Mouse (Mus musculus) cerebellum, postnatal 36 days (tissue): ENCODE results near the gene Ctss.
"Not testable (repeated sequence)": the region's sequence is repeated elsewhere in the genome, so short reads cannot be mapped to it uniquely, and the experiment has no call there.

Experiments used
- DNase-seq, 2 experiments: peaks; one replicate each; pipeline ENCODE4 v3.0.0; 2021 to 2022; ENCODE audit warnings: mixed read lengths in 2 of 2

Ctss gene

GRCm38 (mm10) chr3:95538936-95539335, 12.3 kb downstream of the Ctss start:
- DNase-seq, result no peak

DNA sequence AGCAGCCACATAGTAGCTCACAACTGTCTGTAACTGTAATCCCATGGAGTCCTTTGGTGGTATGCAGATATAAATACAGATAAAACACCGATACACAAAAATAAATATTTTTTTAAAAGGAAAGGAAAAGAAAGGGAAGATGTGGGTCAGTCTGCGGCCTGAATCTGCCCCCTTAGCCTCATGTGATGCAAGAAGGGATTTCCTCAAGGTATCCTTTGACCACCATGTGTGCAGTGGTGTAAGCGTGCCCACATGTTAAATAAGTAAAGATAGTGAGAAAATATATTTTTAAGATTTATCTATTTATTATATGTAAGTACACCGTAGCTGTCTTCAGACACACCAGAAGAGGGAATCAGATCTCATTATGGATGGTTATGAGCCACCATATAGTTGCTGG, 13.3 kb downstream of the Ctss start:
- no peak for DNase-seq

DNA sequence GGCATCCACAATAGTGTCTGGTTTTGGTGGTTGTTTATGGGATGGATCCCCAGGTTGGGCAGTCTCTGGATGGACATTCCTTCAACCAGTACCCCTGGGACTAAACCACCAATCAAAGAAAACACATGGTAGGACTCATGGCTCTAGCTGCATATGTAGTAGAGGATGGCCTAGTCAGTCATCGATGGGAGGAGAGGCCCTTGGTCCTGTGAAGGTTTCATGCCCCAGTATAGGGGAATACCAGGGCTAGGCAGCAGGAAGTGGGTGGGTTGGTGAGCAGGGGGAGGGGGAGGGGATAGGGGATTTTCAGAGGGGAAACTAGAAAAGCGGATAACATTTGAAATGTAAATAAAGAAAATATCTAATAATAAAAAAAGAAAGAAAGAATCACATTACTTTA, 14.6 kb downstream of the Ctss start:
- DNase-seq, result not testable (repeated sequence)

- DNase-seq, result no peak
These were observed 15.6 kb downstream of the Ctss start for GRCm38 (mm10) chr3:95542171-95542570.

- no peak for DNase-seq
These were observed 16.4 kb downstream of the Ctss start for GRCm38 (mm10) chr3:95542981-95543380.

DNA sequence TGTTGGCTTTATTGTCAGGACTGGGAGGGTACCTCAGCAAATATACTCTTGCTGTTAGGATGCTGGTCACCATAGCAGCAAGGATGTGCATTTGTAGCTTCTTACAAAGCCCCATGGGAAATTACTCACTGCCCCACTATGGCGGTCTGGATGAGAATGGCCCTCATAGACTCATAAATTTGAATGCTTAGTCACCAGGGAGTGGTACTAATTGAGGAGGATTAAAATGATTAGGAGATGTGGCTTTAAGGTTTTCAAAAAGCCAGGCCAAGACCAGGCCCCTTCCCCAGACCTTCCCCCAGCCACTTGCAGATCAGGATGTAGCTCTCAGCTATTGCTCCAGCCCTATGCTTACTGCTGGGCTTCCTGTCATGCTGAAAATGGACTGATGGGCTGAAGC, 23.6 kb downstream of the Ctss start:
- no peak for DNase-seq

DNA sequence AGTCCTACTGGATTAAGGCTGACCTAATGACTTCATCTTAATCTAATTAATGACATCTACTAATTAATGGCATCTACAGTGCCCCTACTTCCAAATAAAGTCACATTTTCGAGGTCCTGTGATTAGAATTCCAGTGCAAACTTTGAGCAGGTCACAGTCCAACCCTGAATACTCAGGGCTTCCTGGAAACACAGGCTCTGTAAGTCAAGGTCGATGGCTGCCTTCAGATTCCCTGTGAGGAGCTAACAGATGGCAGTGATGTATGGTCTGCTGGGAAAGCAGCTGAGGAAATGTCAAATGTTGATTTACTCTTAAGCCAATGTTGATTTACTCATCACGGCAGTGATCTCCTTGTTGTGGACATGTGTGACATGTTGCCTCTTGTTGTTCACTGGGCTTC, 27.4 kb downstream of the Ctss start:
- no peak for DNase-seq

GRCm38 (mm10) chr3:95559437-95559836, 32.9 kb downstream of the Ctss start, which contains the start of gene Hormad1:
Gene Hormad1, plus strand, starts transcription at chr3:95559677.
- DNase-seq, result no peak

DNA sequence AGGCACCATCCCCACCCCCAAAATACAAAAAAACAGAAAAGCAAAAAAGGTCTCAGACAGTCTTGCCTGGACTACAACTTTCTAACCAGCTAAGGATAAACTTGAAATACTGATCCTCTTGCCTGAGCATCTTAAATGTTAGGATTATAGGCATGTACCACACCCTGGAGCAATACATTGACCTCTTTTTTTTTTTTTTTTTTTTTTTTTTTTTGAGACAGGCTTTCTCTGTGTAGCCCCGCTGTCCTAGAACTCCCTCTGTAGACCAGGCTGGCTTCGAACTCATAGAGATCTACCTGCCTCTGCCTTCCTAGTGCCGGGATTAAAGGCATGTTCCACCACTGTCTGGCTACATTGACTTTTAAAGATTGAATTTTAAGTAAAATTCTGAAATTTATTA, 34.2 kb downstream of the Ctss start:
- DNase-seq, result no peak

GRCm38 (mm10) chr3:95561826-95562225, 35.2 kb downstream of the Ctss start:
- DNase-seq, result no peak

- DNase-seq, result no peak
These were observed 43.0 kb downstream of the Ctss start for GRCm38 (mm10) chr3:95569585-95569984.

GRCm38 (mm10) chr3:95587754-95588603, 61.4 kb downstream of the Ctss start:
- DNase-seq, result no peak

- peak; percentile 92 to 96 for DNase-seq
These were observed 62.1 kb downstream of the Ctss start, which contains the start of gene Golph3l for GRCm38 (mm10) chr3:95588604-95589086. Gene Golph3l, plus strand, starts transcription at chr3:95588934.

DNA sequence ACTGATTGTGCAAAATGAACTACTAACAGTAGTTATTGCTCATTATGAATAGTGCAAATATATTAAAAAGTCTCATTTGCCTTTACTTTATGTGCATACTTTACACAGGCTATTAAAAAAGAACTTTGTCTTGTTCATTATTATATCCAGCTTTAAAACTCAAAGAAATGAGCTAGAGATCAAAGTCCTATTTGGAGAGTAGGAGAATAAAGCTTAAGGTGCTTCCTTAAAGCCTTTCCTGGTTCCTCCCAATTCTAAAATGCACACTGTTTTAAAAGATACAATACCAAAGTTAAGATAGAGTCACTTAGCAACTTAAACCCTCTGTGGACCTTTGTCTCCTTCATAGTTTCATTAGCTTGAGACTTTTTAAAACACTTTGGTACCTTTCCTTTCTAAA, 72.1 kb downstream of the Ctss start:
- no peak for DNase-seq

GRCm38 (mm10) chr3:95601287-95601686, 74.7 kb downstream of the Ctss start:
- DNase-seq, result no peak
